Mouse (Mus musculus) limb, embryonic 14.5 days (tissue): ENCODE measurements around the gene Ppfia4. TPM values are rescaled to one million over a fixed set of nuclear protein-coding genes. Genes with fewer than 3 reads are reported as not detected.

Experiments
- ATAC-seq: fragments of 200-750 bp; cut with Nextera tagmentation; 2 replicates; pipeline ENCODE4 v1.8.0; 2017; ENCODE audit warnings: low read depth, moderate number of reproducible peaks, moderate TSS enrichment; ENCODE audit not compliant: low FRiP score
- DNase-seq: peaks from one replicate; pipeline ENCODE4 v3.0.0-alpha.2; 2015; ENCODE audit warnings: low spot score
- H3K27ac ChIP-seq: fragments of 300-500 bp; sonication (generic); replicated peaks from 2 replicates; pipeline ENCODE4 v1.5.1; 2014; ENCODE audit warnings: low read depth, mild to moderate bottlenecking, low read length, moderate library complexity, mixed read lengths
- H3K27me3 ChIP-seq: fragments of 300-500 bp; sonication (generic); 2 replicates; pipeline ENCODE4 v1.6.1; 2014; ENCODE audit warnings: low read length, mixed read lengths; ENCODE audit not compliant: control insufficient read depth, insufficient read depth
- H3K36me3 ChIP-seq: fragments of 300-500 bp; sonication (generic); 2 replicates; pipeline ENCODE4 v1.6.1; 2014; ENCODE audit warnings: mild to moderate bottlenecking, low read length, moderate library complexity, mixed read lengths; ENCODE audit not compliant: control insufficient read depth, insufficient read depth
- H3K4me1 ChIP-seq: fragments of 300-500 bp; sonication (generic); 2 replicates; pipeline ENCODE4 v1.6.1; 2014; ENCODE audit warnings: antibody characterized with exemption, low read length, mixed read lengths; ENCODE audit not compliant: control insufficient read depth, insufficient read depth
- H3K4me2 ChIP-seq: fragments of 300-500 bp; sonication (generic); replicated peaks from 2 replicates; pipeline ENCODE4 v1.6.1; 2014; ENCODE audit warnings: low read depth, mild to moderate bottlenecking, low read length, moderate library complexity; ENCODE audit not compliant: severe bottlenecking
- H3K4me3 ChIP-seq: fragments of 300-500 bp; sonication (generic); replicated peaks from 2 replicates; pipeline ENCODE4 v1.5.1; 2014; ENCODE audit warnings: low read length
- H3K9ac ChIP-seq: fragments of 300-500 bp; sonication (generic); 2 replicates; pipeline ENCODE4 v1.6.1; 2014; ENCODE audit warnings: mild to moderate bottlenecking, low read depth, low read length, moderate library complexity; ENCODE audit not compliant: severe bottlenecking
- H3K9me3 ChIP-seq: fragments of 300-500 bp; sonication (generic); 2 replicates; pipeline ENCODE4 v1.6.1; 2016; ENCODE audit warnings: low read length; ENCODE audit not compliant: control insufficient read depth
- POLR2A ChIP-seq: fragments of 200-500 bp; IDR thresholded peaks from 2 replicates; pipeline ENCODE4 v1.8.0; 2012; ENCODE audit warnings: inconsistent platforms, mild to moderate bottlenecking, moderate library complexity, borderline replicate concordance; ENCODE audit not compliant: insufficient read depth, insufficient read length; ENCODE audit errors: extremely low read depth
- WGBS: fragments of 180-500 bp; shearing (Covaris S2); extraction: QIAGEN DNeasy Blood & Tissue Kit; methylation state at CpG from one replicate; pipeline ENCODE4 v1.1.7; 2014; 5-methylcytosine and 5-hydroxymethylcytosine counted together
- polyA plus RNA-seq, 2 experiments: library from polyadenylated mRNA; depleted of rRNA in 1 of 2; stranded (reverse) in 1 of 2; unstranded in 1 of 2; fragments of >200 nt; fragmentation: Nextera tagmentation in 1 of 2; extraction: Ambion mirVana in 1 of 2; gene quantifications; 2 replicates each; pipeline versions ENCODE4 v1.2.1 to v1.2.3; 2012 to 2014

The Ppfia4 gene
- polyA plus RNA-seq, 2 experiments, result 10.9 to 32.3 TPM

DNA sequence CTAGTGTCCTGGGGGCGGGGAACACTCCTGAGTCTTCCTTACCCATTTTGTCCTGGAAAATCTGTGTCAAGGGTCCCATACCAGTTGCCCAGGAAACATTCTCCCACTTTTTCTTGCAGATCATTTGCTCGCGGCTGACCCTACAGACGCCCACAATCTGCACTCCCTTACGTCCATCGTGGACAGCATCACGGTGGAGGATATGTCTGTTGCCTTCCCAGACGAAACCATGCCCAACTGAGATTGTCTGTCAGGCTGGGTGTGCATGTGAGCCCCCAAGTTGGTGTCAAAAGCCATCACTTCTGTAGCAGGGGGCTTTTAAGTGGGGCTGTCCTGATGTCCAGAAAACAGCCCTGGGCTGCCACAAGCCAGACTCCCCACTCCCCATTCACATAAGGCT lies 41.2 kb downstream of the Ppfia4 start:
- 74% methylated on average over 8 of the region's 8 CpGs for WGBS
- H3K9me3 ChIP-seq, result no peaks in the 10 kb centered on the region
- no peaks in the 10 kb centered on the region for H3K36me3 ChIP-seq
- 0 out of 2 replicates have a peak overlapping the region, but pooled peaks have one; percentile 7 for H3K4me3 ChIP-seq
- ATAC-seq, result no peak
- no peaks in the 10 kb centered on the region for H3K27me3 ChIP-seq
- H3K27ac ChIP-seq, result no peak overlapping the region
- no peak for DNase-seq
- no peak overlapping the region for H3K9ac ChIP-seq
- no peak overlapping the region for H3K4me2 ChIP-seq
- no peak for TF ChIP-seq POLR2A
- H3K4me1 ChIP-seq, result peaks cover 16% of the 10 kb centered on the region

DNA sequence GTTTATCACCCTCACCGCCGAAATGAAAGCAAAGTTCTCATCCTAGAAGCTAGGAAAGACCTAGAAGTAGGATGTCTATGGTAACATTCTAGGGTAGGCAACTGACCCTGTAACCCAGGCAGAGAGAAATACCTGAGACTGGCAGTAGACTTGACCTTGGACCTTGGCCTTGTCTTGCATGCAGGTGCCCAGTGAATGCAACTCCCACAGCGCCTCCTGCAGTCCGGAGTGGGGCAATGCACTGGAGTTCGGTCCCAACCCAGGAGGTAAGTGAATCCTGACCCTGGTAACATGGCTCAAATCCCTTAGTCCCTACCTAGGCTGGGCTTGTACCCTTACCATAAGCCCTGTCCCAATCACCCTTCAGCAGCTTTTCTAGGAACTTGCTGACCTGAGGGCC lies 41.8 kb downstream of the Ppfia4 start:
- WGBS, result 67% methylated on average over 5 of the region's 5 CpGs

GRCm38 (mm10) chr1:134290300-134290699 lies 42.4 kb downstream of the Ppfia4 start:
- Histone ChIP-seq H3K9me3 (no peaks in the 10 kb centered on the region), H3K36me3 (no peaks in the 10 kb centered on the region), H3K9ac (peak overlapping the region; percentile 34), H3K27me3 (no peaks in the 10 kb centered on the region), H3K27ac (peak overlapping the region; percentile 33; the same call in 1 of the 2 replicates), H3K4me2 (no peak overlapping the region), H3K4me3 (peak overlapping the region; percentile 10; the same call in 1 of the 2 replicates), H3K4me1 (peaks cover 16% of the 10 kb centered on the region)
- no peak for TF ChIP-seq POLR2A
- ATAC-seq (no peak), DNase-seq (no peak)
- 86% methylated on average over 13 of the region's 13 CpGs for WGBS

More for the DNA sequence above, 41.8 kb downstream of the Ppfia4 start:
- no peak for ATAC-seq
- H3K4me1 ChIP-seq, result peaks cover 16% of the 10 kb centered on the region
- H3K27me3 ChIP-seq, result no peaks in the 10 kb centered on the region
- DNase-seq, result no peak
- H3K9me3 ChIP-seq, result no peaks in the 10 kb centered on the region
- no peak for TF ChIP-seq POLR2A
- peak overlapping the region; percentile 34; the same call in 1 of the 2 replicates for H3K9ac ChIP-seq
- H3K4me3 ChIP-seq, result 0 out of 2 replicates have a peak overlapping the region, but pooled peaks have one; percentile 7
- no peak overlapping the region for H3K4me2 ChIP-seq
- no peak overlapping the region for H3K27ac ChIP-seq
- H3K36me3 ChIP-seq, result no peaks in the 10 kb centered on the region

DNA sequence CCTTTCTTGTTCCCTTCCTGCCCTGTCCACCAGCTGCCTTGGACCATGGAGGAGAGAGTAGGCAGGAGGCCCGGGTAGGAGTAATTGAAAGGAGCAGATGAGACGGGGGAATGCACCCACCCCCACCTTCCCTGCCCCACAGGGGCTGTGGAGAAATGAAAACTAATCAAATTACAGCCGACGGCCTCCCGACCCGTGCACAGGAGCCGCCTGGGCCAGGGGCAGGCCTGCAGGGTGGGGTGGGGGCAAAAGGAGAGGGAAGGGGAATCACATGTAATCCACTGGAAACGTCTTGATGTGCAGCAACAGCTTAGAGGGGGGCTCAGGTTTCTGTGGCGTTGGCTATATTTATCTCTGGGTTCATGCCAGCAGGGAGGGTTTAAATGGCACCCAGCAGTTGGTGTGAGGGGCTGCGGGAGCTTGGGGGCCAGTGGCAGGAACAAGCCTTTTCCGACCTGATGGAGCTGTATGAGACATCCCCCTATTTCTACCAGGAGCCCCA lies 43.1 kb downstream of the Ppfia4 start, which contains the start of gene Myog:
Myog (plus strand) TSS at position 392 of the 502 bp plus-strand sequence.
- Histone ChIP-seq H3K9me3 (no peaks in the 10 kb centered on the region), H3K36me3 (no peaks in the 10 kb centered on the region), H3K27ac (peak within 1 kb of the TSS; percentile 33; the same call in 1 of the 2 replicates), H3K27me3 (no peaks in the 10 kb centered on the region), H3K4me2 (no peak within 1 kb of the TSS), H3K4me1 (peaks cover 16% of the 10 kb centered on the region), H3K9ac (peak within 1 kb of the TSS; percentile 34), H3K4me3 (peak within 1 kb of the TSS; percentile 10; the same call in 1 of the 2 replicates)
- no peak for TF ChIP-seq POLR2A
- DNase-seq (peak; percentile 66), ATAC-seq (peak; percentile 84)
- 25% methylated on average over 11 of the region's 11 CpGs for WGBS

- H3K36me3 ChIP-seq, result no peaks in the 10 kb centered on the region
- H3K9me3 ChIP-seq, result no peaks in the 10 kb centered on the region
- no peak overlapping the region for H3K27ac ChIP-seq
- peaks cover 16% of the 10 kb centered on the region for H3K4me1 ChIP-seq
- H3K27me3 ChIP-seq, result no peaks in the 10 kb centered on the region
- TF ChIP-seq POLR2A, result no peak
- no peak for ATAC-seq
- no peak for DNase-seq
- no peak overlapping the region for H3K9ac ChIP-seq
- no peak overlapping the region for H3K4me2 ChIP-seq
- WGBS, result 83% methylated on average over 3 of the region's 3 CpGs
- no peak overlapping the region for H3K4me3 ChIP-seq
These were observed 44.5 kb downstream of the Ppfia4 start for GRCm38 (mm10) chr1:134288239-134288638.
